Mouse (Mus musculus) myocyte (in vitro differentiated cells): ENCODE data around the gene Flvcr1. TPM values are rescaled to one million over a fixed set of nuclear protein-coding genes. Genes with fewer than 3 reads are reported as not detected.

Experiments
- H3K27me3 ChIP-seq: one replicate; pipeline ENCODE4 v1.6.1; 2011; ENCODE audit not compliant: control insufficient read depth, insufficient read depth, insufficient read length
- H3K36me3 ChIP-seq: one replicate; pipeline ENCODE4 v1.6.1; 2011; ENCODE audit not compliant: control insufficient read depth, insufficient read depth
- H3K4me2 ChIP-seq: one replicate; pipeline ENCODE4 v1.6.1; 2011; ENCODE audit warnings: low read depth, control low read depth
- H3K4me3 ChIP-seq: one replicate; pipeline ENCODE4 v1.5.1; 2011; ENCODE audit warnings: mild to moderate bottlenecking, control low read depth, moderate library complexity
- H3K79me2 ChIP-seq: one replicate; pipeline ENCODE4 v1.6.1; 2011; ENCODE audit not compliant: control insufficient read depth, insufficient read depth
- H3ac ChIP-seq: one replicate; pipeline ENCODE4 v1.6.1; 2011; ENCODE audit not compliant: control insufficient read depth, insufficient read length
- CEBPB ChIP-seq: IDR thresholded peaks from 2 replicates; pipeline ENCODE4 v1.6.1; 2011; ENCODE audit warnings: mild to moderate bottlenecking, moderate library complexity; ENCODE audit not compliant: poor library complexity, insufficient read depth, severe bottlenecking
- E2F4 ChIP-seq: IDR thresholded peaks from one replicate; pipeline ENCODE4 v1.6.1; 2011; ENCODE audit warnings: mild to moderate bottlenecking, control low read depth, moderate library complexity; ENCODE audit not compliant: insufficient read depth
- MAX ChIP-seq: IDR thresholded peaks from one replicate; pipeline ENCODE4 v1.6.1; 2011; ENCODE audit warnings: low read depth, mild to moderate bottlenecking, control low read depth
- MYOD1 ChIP-seq, 3 experiments: IDR thresholded peaks; one replicate each; pipeline ENCODE4 v1.6.1; 2011; ENCODE audit warnings: control low read depth in 2 of 3, low read depth in 2 of 3, mild to moderate bottlenecking in 2 of 3, moderate library complexity in 1 of 3; ENCODE audit not compliant: insufficient read length in 2 of 3, control insufficient read depth in 1 of 3
- MYOG ChIP-seq, 3 experiments: IDR thresholded peaks; one replicate each; pipeline ENCODE4 v1.6.1; 2011; ENCODE audit warnings: control low read depth in 2 of 3, low read depth in 2 of 3, mild to moderate bottlenecking in 2 of 3; ENCODE audit not compliant: insufficient read length in 2 of 3, control insufficient read depth in 1 of 3, insufficient read depth in 1 of 3
- POLR2A ChIP-seq: IDR thresholded peaks from one replicate; pipeline ENCODE4 v1.6.1; 2011; ENCODE audit warnings: low read depth, mild to moderate bottlenecking, control low read depth, moderate library complexity; ENCODE audit not compliant: insufficient read length
- POLR2AphosphoS2 ChIP-seq: IDR thresholded peaks from one replicate; pipeline ENCODE4 v1.6.1; 2011; ENCODE audit warnings: low read depth, control low read depth; ENCODE audit not compliant: insufficient read length
- REST ChIP-seq: IDR thresholded peaks from one replicate; pipeline ENCODE4 v1.6.1; 2011; ENCODE audit warnings: mild to moderate bottlenecking, control low read depth, moderate library complexity; ENCODE audit not compliant: insufficient read depth, insufficient read length
- SRF ChIP-seq: IDR thresholded peaks from one replicate; pipeline ENCODE4 v1.6.1; 2011; ENCODE audit warnings: low read depth; ENCODE audit not compliant: control insufficient read depth, insufficient read length
- TCF12 ChIP-seq: IDR thresholded peaks from one replicate; pipeline ENCODE4 v1.6.1; 2011; ENCODE audit warnings: mild to moderate bottlenecking, control low read depth; ENCODE audit not compliant: poor library complexity, insufficient read depth, severe bottlenecking
- TCF3 ChIP-seq: IDR thresholded peaks from one replicate; pipeline ENCODE4 v1.6.1; 2011; ENCODE audit warnings: low read depth, control low read depth; ENCODE audit not compliant: insufficient read length
- USF1 ChIP-seq: IDR thresholded peaks from one replicate; pipeline ENCODE4 v1.6.1; 2011; ENCODE audit warnings: low read depth, mild to moderate bottlenecking, control low read depth, moderate library complexity
- polyA plus RNA-seq: library from polyadenylated mRNA; unstranded; fragments of >200 nt; fragmentation: generic; extraction: Trizol; gene quantifications from one replicate; pipeline ENCODE4 v1.2.1, GENCODE M21; 2012; ENCODE audit warnings: missing spikeins

Gene Flvcr1
- polyA plus RNA-seq, 1 experiment: 2.2 TPM

DNA sequence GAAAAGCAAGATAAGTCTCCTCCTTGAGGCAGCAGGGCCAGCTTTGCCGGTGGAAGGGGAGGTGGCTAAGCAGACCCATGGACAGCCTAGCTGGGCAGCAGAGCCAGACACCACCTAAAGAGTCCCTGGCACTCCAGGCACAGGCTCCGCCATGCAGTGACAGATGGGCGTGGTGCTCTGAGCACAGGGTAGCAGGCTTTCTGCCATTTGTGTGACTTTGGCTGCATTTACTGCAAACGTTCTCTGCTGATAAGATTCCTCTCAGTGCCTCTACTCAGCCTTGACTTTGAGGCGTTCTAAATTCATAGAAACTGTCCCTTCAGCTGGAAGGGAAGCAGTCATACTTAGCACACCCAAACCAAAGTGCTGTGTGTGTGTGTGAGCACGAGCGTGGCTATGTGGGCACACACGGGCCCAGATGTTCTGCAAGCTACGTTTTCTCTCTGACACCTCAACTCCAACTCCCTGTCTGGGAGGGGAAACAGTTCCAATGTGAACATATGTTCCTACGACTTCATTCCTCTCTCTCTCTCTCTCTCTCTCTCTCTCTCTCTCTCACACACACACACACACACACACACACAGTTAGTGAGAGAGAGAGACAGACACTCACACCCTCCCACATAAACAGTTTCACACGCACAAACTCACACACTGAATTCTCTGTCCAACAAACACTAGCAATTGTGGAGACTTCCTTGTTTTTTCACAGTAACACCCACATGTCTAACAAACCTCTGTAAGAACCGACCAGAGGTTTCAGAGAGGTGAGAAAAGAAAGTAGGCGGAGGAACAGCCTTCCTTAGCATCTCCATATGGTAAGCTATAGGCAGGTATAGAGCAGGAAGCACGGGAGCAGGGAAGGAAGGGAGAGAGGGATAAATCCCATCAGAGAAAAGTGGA lies 54.0 kb downstream of the Flvcr1 start:
- H3ac ChIP-seq: no peak overlapping the region
- no peak for TF ChIP-seq TCF12
- TF ChIP-seq MYOG (IDR thresholded peaks at IDR 0.05; ENCODE audit: control insufficient read depth in 1 of 3, insufficient read depth in 1 of 3, insufficient read length in 2 of 3, low read depth in 2 of 3): peak in 1 of 3 experiments; percentile 68
- H3K27me3 ChIP-seq: no peaks in the 10 kb centered on the region
- H3K36me3 ChIP-seq: peaks cover 23% of the 10 kb centered on the region
- peak overlapping the region; percentile 53 for H3K4me2 ChIP-seq
- no peak overlapping the region for H3K4me3 ChIP-seq
- peaks cover 13% of the 10 kb centered on the region for H3K79me2 ChIP-seq

DNA sequence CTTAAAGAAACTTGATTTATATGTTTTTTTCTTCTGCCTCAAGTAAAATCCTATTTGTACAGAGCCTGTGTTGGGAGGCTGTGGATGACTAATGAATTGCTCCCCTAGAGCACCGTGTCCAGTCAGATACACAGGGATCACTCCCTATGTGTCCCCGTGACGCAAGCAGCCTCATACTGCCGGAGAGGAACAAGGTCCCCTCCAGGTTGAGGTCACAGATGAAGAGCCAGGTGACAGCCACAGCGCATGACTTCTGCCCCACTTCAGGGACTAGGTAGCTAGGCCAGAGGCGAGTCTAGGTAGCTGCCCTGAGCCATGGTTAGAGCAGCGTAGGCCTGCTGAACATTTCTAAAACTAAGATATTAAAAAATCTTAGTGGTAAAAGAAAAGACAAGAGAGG lies 57.9 kb downstream of the Flvcr1 start:
- Histone ChIP-seq H3K4me2 (no peak overlapping the region), H3K27me3 (no peaks in the 10 kb centered on the region), H3K79me2 (no peaks in the 10 kb centered on the region), H3K4me3 (no peak overlapping the region), H3K36me3 (peaks cover 34% of the 10 kb centered on the region), H3ac (no peak overlapping the region)
- no peak for TF ChIP-seq MYOD1 (IDR thresholded peaks at IDR 0.05; ENCODE audit: control insufficient read depth in 1 of 3, insufficient read length in 2 of 3, low read depth in 2 of 3)
- TF ChIP-seq MAX: no peak
- TF ChIP-seq REST: no peak
- TF ChIP-seq POLR2A: no peak
- TF ChIP-seq TCF3: no peak
- TF ChIP-seq CEBPB: no peak
- no peak for TF ChIP-seq POLR2AphosphoS2
- no peak for TF ChIP-seq E2F4
- TF ChIP-seq SRF: no peak
- no peak for TF ChIP-seq TCF12
- TF ChIP-seq MYOG (IDR thresholded peaks at IDR 0.05; ENCODE audit: control insufficient read depth in 1 of 3, insufficient read depth in 1 of 3, insufficient read length in 2 of 3, low read depth in 2 of 3): no peak
- no peak for TF ChIP-seq USF1

DNA sequence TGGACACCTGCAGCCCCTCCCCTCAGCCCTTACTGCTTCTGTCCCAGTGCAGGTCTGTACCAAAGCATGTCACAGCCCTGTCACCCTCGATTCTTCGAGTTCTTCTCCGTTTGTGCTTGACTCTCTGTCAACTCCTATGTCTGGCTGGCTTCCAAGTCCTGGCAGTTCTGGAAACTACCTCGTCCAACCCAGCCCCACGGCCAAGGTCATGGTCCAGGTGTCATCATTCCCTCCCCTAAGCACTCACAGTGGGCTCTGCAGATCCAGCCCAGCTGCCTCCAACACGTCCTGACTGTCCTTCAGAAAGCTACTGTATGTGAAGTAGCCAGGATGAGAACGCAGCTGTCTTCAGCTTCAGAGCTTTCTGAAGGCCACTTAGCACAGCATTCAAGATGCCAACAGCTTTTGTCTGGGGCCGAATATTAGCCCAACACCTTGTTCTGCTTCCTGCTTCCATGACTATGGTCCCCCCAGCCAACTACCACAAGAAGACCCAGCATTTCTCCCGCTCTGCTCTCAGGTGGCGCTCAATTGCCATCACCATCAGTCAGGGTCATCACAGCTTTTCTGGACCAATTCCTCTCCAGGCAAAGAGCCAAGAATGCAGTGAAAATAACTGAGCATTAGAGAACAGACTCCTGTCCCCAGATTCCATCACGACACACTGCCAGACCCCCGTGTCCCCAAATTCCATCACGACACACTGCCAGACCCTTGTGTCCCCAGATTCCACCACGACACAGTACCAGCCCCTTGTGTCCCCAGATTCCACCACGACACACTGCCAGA lies 60.8 kb downstream of the Flvcr1 start:
- peaks cover 41% of the 10 kb centered on the region for H3K36me3 ChIP-seq
- TF ChIP-seq MAX (no peak), TCF12 (no peak), MYOD1 (IDR thresholded peaks at IDR 0.05; ENCODE audit: control insufficient read depth in 1 of 3, insufficient read length in 2 of 3, low read depth in 2 of 3) (no peak), TCF3 (no peak), CEBPB (no peak), POLR2A (no peak), SRF (no peak), REST (no peak), MYOG (IDR thresholded peaks at IDR 0.05; ENCODE audit: control insufficient read depth in 1 of 3, insufficient read depth in 1 of 3, insufficient read length in 2 of 3, low read depth in 2 of 3) (no peak), POLR2AphosphoS2 (no peak), E2F4 (no peak), USF1 (no peak)

DNA sequence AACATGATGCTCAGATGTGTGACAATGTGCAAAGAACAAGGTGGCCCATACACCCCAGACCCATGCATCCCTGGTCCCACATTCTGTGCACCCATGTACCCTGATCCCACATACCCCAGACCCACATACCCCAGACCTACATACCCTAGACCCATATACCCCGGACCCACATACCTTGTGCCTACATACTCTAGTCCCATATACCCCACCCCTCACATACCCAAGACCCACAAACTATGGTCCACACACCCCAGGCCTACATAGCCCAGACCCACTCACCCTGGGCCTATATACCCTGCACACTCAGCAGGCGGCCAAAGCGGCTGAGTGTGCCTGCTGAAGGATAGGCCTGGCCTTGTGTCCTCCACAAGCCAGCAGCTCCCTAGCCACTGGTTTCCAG lies 63.2 kb downstream of the Flvcr1 start:
- Histone ChIP-seq H3K36me3 (peaks cover 45% of the 10 kb centered on the region), H3K4me3 (no peak overlapping the region), H3K79me2 (no peaks in the 10 kb centered on the region), H3ac (no peak overlapping the region), H3K27me3 (no peaks in the 10 kb centered on the region), H3K4me2 (no peak overlapping the region)
- no peak for TF ChIP-seq USF1
- TF ChIP-seq POLR2AphosphoS2: no peak
- TF ChIP-seq E2F4: no peak
- no peak for TF ChIP-seq SRF
- TF ChIP-seq MYOG (IDR thresholded peaks at IDR 0.05; ENCODE audit: control insufficient read depth in 1 of 3, insufficient read depth in 1 of 3, insufficient read length in 2 of 3, low read depth in 2 of 3): no peak
- TF ChIP-seq REST: no peak
- TF ChIP-seq TCF12: no peak

More for the DNA sequence above, 60.8 kb downstream of the Flvcr1 start:
- Histone ChIP-seq H3K27me3 (no peaks in the 10 kb centered on the region), H3ac (no peak overlapping the region), H3K4me3 (no peak overlapping the region), H3K4me2 (no peak overlapping the region), H3K79me2 (no peaks in the 10 kb centered on the region)
